Mouse (Mus musculus) MEL (cell line): ENCODE measurements around the gene Gng12. TPM values are rescaled to one million over a fixed set of nuclear protein-coding genes. Genes with fewer than 3 reads are reported as not detected.

Source experiments
- DNase-seq: peaks from one replicate; pipeline ENCODE4 v3.0.0; 2011; ENCODE audit warnings: low read depth, low spot score
- H3K27ac ChIP-seq: 2 replicates; pipeline ENCODE4 v1.5.1; 2012; ENCODE audit warnings: low read depth, mild to moderate bottlenecking, control low read depth, low read length, moderate library complexity; ENCODE audit not compliant: control insufficient read depth
- H3K27me3 ChIP-seq, 2 experiments: fragments of 150-350 bp in 1 of 2; sonication (generic) in 1 of 2; 2 replicates each; pipeline ENCODE4 v1.6.1; 2012; ENCODE audit warnings: low read length in 2 of 2, mild to moderate bottlenecking in 2 of 2, improper control_type of control experiment in 1 of 2, moderate library complexity in 1 of 2; ENCODE audit not compliant: insufficient read depth in 2 of 2, control insufficient read depth in 1 of 2
- H3K36me3 ChIP-seq, 2 experiments: 2 replicates each; pipeline ENCODE4 v1.6.1; 2012 to 2014; ENCODE audit warnings: low read length in 2 of 2, improper control_type of control experiment in 1 of 2, inconsistent platforms in 1 of 2, mild to moderate bottlenecking in 1 of 2; ENCODE audit not compliant: insufficient read depth in 2 of 2, control insufficient read depth in 1 of 2
- H3K4me1 ChIP-seq, 2 experiments: fragments of 150-350 bp in 1 of 2; sonication (generic) in 1 of 2; 2 replicates each; pipeline ENCODE4 v1.6.1; 2012; ENCODE audit warnings: low read length in 2 of 2, improper control_type of control experiment in 1 of 2, mild to moderate bottlenecking in 1 of 2; ENCODE audit not compliant: insufficient read depth in 2 of 2, control insufficient read depth in 1 of 2
- H3K4me3 ChIP-seq, 2 experiments: fragments of 150-350 bp in 1 of 2; sonication (generic) in 1 of 2; 2 replicates each; pipeline ENCODE4 v1.5.1; 2012; ENCODE audit warnings: low read depth in 2 of 2, low read length in 2 of 2, mild to moderate bottlenecking in 2 of 2, moderate library complexity in 2 of 2, control low read depth in 1 of 2, improper control_type of control experiment in 1 of 2; ENCODE audit not compliant: control insufficient read depth in 1 of 2, insufficient read depth in 1 of 2
- H3K79me2 ChIP-seq: 2 replicates; pipeline ENCODE4 v1.6.1; 2012; ENCODE audit warnings: mild to moderate bottlenecking, low read length, moderate library complexity; ENCODE audit not compliant: control insufficient read depth, poor library complexity, insufficient read depth
- H3K9ac ChIP-seq: 2 replicates; pipeline ENCODE4 v1.6.1; 2012; ENCODE audit warnings: low read depth, mild to moderate bottlenecking, control low read depth, low read length, moderate library complexity; ENCODE audit not compliant: control insufficient read depth, poor library complexity, severe bottlenecking
- H3K9me3 ChIP-seq: fragments of 150-350 bp; sonication (generic); replicated peaks from 2 replicates; pipeline ENCODE4 v1.6.1; 2012; ENCODE audit warnings: mild to moderate bottlenecking, low read length, improper control_type of control experiment, moderate library complexity; ENCODE audit not compliant: insufficient read depth
- CHD1 ChIP-seq: IDR thresholded peaks from 2 replicates; pipeline ENCODE4 v1.6.1; 2012; ENCODE audit warnings: low read depth, mild to moderate bottlenecking, inconsistent platforms, low read length, improper control_type of control experiment
- E2F4 ChIP-seq: IDR thresholded peaks from 2 replicates; pipeline ENCODE4 v1.6.1; 2011; ENCODE audit warnings: low read depth, low read length, improper control_type of control experiment, borderline replicate concordance
- ELF1 ChIP-seq: IDR thresholded peaks from 2 replicates; pipeline ENCODE4 v1.6.1; 2014; ENCODE audit warnings: low read depth, mild to moderate bottlenecking, inconsistent platforms, low read length, improper control_type of control experiment, moderate library complexity
- EP300 ChIP-seq, 2 experiments: IDR thresholded peaks; 2 replicates each; pipeline ENCODE4 v1.6.1; 2011; ENCODE audit warnings: improper control_type of control experiment in 2 of 2, low read length in 2 of 2, low read depth in 1 of 2, mild to moderate bottlenecking in 1 of 2
- ETS1 ChIP-seq: IDR thresholded peaks from 2 replicates; pipeline ENCODE4 v1.6.1; 2012; ENCODE audit warnings: low read depth, mild to moderate bottlenecking, inconsistent platforms, low read length, improper control_type of control experiment, moderate library complexity
- GATA1 ChIP-seq: IDR thresholded peaks from 2 replicates; pipeline ENCODE4 v1.6.1; 2011; ENCODE audit warnings: low read depth, low read length, improper control_type of control experiment
- MAX ChIP-seq: IDR thresholded peaks from 2 replicates; pipeline ENCODE4 v1.6.1; 2011; ENCODE audit warnings: low read length, improper control_type of control experiment
- MAZ ChIP-seq: IDR thresholded peaks from 2 replicates; pipeline ENCODE4 v1.6.1; 2012; ENCODE audit warnings: low read depth, mild to moderate bottlenecking, inconsistent platforms, low read length, improper control_type of control experiment
- MEF2A ChIP-seq: IDR thresholded peaks from 2 replicates; pipeline ENCODE4 v1.6.1; 2014; ENCODE audit warnings: low read depth, mild to moderate bottlenecking, inconsistent platforms, low read length, improper control_type of control experiment; ENCODE audit not compliant: poor library complexity, insufficient replicate concordance, severe bottlenecking; ENCODE audit errors: extremely low read depth
- MXI1 ChIP-seq: IDR thresholded peaks from 2 replicates; pipeline ENCODE4 v1.6.1; 2011; ENCODE audit warnings: mild to moderate bottlenecking, low read depth, low read length, improper control_type of control experiment
- MYB ChIP-seq: IDR thresholded peaks from 2 replicates; pipeline ENCODE4 v1.6.1; 2011; ENCODE audit warnings: mild to moderate bottlenecking, low read depth, low read length, improper control_type of control experiment
- MYC ChIP-seq: IDR thresholded peaks from 2 replicates; pipeline ENCODE4 v1.6.1; 2011; ENCODE audit warnings: low read depth, mild to moderate bottlenecking, low read length, improper control_type of control experiment, moderate library complexity
- NELFE ChIP-seq: IDR thresholded peaks from 2 replicates; pipeline ENCODE4 v1.6.1; 2011; ENCODE audit warnings: low read depth, low read length, improper control_type of control experiment
- POLR2AphosphoS2 ChIP-seq: IDR thresholded peaks from 2 replicates; pipeline ENCODE4 v1.6.1; 2011; ENCODE audit warnings: low read length, improper control_type of control experiment
- POLR2AphosphoS5 ChIP-seq: IDR thresholded peaks from 2 replicates; pipeline ENCODE4 v1.6.1; 2012; ENCODE audit warnings: low read depth, borderline replicate concordance, mild to moderate bottlenecking, inconsistent platforms, low read length, moderate library complexity, mixed read lengths
- RAD21 ChIP-seq: IDR thresholded peaks from 2 replicates; pipeline ENCODE4 v1.6.1; 2011; ENCODE audit warnings: mild to moderate bottlenecking, low read depth, low read length, improper control_type of control experiment
- RCOR1 ChIP-seq: IDR thresholded peaks from 2 replicates; pipeline ENCODE4 v1.6.1; 2012; ENCODE audit warnings: low read depth, mild to moderate bottlenecking, inconsistent platforms, low read length, improper control_type of control experiment
- SIN3A ChIP-seq: IDR thresholded peaks from 2 replicates; pipeline ENCODE4 v1.6.1; 2012; ENCODE audit warnings: low read length, improper control_type of control experiment, inconsistent platforms
- SMC3 ChIP-seq: IDR thresholded peaks from 2 replicates; pipeline ENCODE4 v1.6.1; 2011; ENCODE audit warnings: low read depth, low read length, improper control_type of control experiment
- TAL1 ChIP-seq: IDR thresholded peaks from 2 replicates; pipeline ENCODE4 v1.6.1; 2012; ENCODE audit warnings: mild to moderate bottlenecking, inconsistent platforms, low read length, moderate library complexity, mixed read lengths
- TBP ChIP-seq: IDR thresholded peaks from 2 replicates; pipeline ENCODE4 v1.8.0; 2011; ENCODE audit warnings: low read depth, low read length, improper control_type of control experiment
- TCF12 ChIP-seq: IDR thresholded peaks from 2 replicates; pipeline ENCODE4 v1.6.1; 2014; ENCODE audit warnings: low read depth, mild to moderate bottlenecking, inconsistent platforms, low read length, improper control_type of control experiment, moderate library complexity
- USF2 ChIP-seq, 2 experiments: IDR thresholded peaks; 2 replicates each; pipeline ENCODE4 v1.6.1; 2011 to 2012; ENCODE audit warnings: improper control_type of control experiment in 2 of 2, low read length in 2 of 2, borderline replicate concordance in 1 of 2, inconsistent platforms in 1 of 2, low read depth in 1 of 2, mild to moderate bottlenecking in 1 of 2; ENCODE audit not compliant: insufficient read depth in 1 of 2
- ZC3H11A ChIP-seq: IDR thresholded peaks from 2 replicates; pipeline ENCODE4 v1.6.1; 2012; ENCODE audit warnings: low read depth, mild to moderate bottlenecking, inconsistent platforms, low read length, improper control_type of control experiment
- ZMIZ1 ChIP-seq: IDR thresholded peaks from 2 replicates; pipeline ENCODE4 v1.6.1; 2012; ENCODE audit warnings: low read depth, mild to moderate bottlenecking, inconsistent platforms, low read length, improper control_type of control experiment, moderate library complexity
- ZNF384 ChIP-seq: IDR thresholded peaks from 2 replicates; pipeline ENCODE4 v1.6.1; 2012; ENCODE audit warnings: low read depth, mild to moderate bottlenecking, inconsistent platforms, low read length, improper control_type of control experiment
- polyA plus RNA-seq, 2 experiments: library from polyadenylated mRNA; stranded (reverse) in 1 of 2; unstranded in 1 of 2; fragments of >175 nt in 1 of 2; fragments of >200 nt in 1 of 2; gene quantifications; 2 replicates each; pipeline versions ENCODE4 v1.2.1 to v1.2.4; 2012; ENCODE audit warnings: low replicate concordance in 2 of 2, low read depth in 1 of 2; ENCODE audit not compliant: insufficient read length in 2 of 2, insufficient read depth in 1 of 2, missing spikeins in 1 of 2
- total RNA-seq: library from RNA; depleted of rRNA; stranded (reverse); fragments of 300-350 nt; gene quantifications from 2 replicates; pipeline ENCODE4 v1.2.3, GENCODE M21; 2012

Gene Gng12
- total and polyA plus RNA-seq, 3 experiments, result 16.8 to 44.0 TPM; not detected in 1

- Histone ChIP-seq H3K79me2 (peaks cover 6% of the 10 kb centered on the region), H3K4me3 (no peak overlapping the region), H3K4me1 (peaks cover 31 to 58% of the 10 kb centered on the region in 2 experiments), H3K27me3 (no peaks in the 10 kb centered on the region), H3K27ac (no peak overlapping the region), H3K9ac (no peak overlapping the region), H3K9me3 (no peaks in the 10 kb centered on the region), H3K36me3 (peaks cover 0 to 66% of the 10 kb centered on the region in 2 experiments; a peak in 2 of 4 replicates)
- DNase-seq, result no peak
- TF ChIP-seq TCF12, result no peak
- TF ChIP-seq E2F4, result no peak
Observed at GRCm38 (mm10) chr6:66945004-66945356, 48.8 kb downstream of the Gng12 start.

- Histone ChIP-seq H3K27ac (peak overlapping the region; percentile 2; the same call in 1 of the 2 replicates), H3K36me3 (peaks cover 0 to 65% of the 10 kb centered on the region in 2 experiments; a peak in 2 of 4 replicates), H3K4me3 (no peak overlapping the region), H3K9ac (no peak overlapping the region), H3K4me1 (peaks cover 35 to 56% of the 10 kb centered on the region in 2 experiments), H3K9me3 (no peaks in the 10 kb centered on the region)
- peak; percentile 41 for DNase-seq
- TF ChIP-seq ZNF384 (no peak), ETS1 (0 out of 2 replicates have a peak, but pooled peaks have one; percentile 48), CHD1 (no peak), ELF1 (peak; percentile 39), RCOR1 (0 out of 2 replicates have a peak, but pooled peaks have one; percentile 46), SIN3A (peak; percentile 23; the same call in 1 of the 2 replicates), EP300 (IDR thresholded peaks at IDR 0.05; ENCODE audit: low read depth in 1 of 2, low read length in 2 of 2) (peak in 1 of 2 experiments; percentile 54; a peak in 2 of 4 replicates), MXI1 (0 out of 2 replicates have a peak, but pooled peaks have one; percentile 20), GATA1 (peak; percentile 80)
- TF ChIP-seq, all 39 proteins: peak for 7
- Histone ChIP-seq H3K27me3 (no peaks in the 10 kb centered on the region), H3K79me2 (peaks cover 2% of the 10 kb centered on the region)
Observed at GRCm38 (mm10) chr6:66948111-66948510, 51.9 kb downstream of the Gng12 start.

- Histone ChIP-seq H3K36me3 (peaks cover 0 to 65% of the 10 kb centered on the region in 2 experiments; a peak in 2 of 4 replicates), H3K9me3 (no peaks in the 10 kb centered on the region), H3K4me1 (peaks cover 37 to 58% of the 10 kb centered on the region in 2 experiments), H3K4me3 (no peak overlapping the region), H3K9ac (no peak overlapping the region), H3K27ac (peak overlapping the region; percentile 8; the same call in 1 of the 2 replicates), H3K79me2 (peaks cover 2% of the 10 kb centered on the region), H3K27me3 (no peaks in the 10 kb centered on the region)
- peak; percentile 43 for DNase-seq
- TF ChIP-seq MYB (peak; percentile 46; the same call in 1 of the 2 replicates), ZMIZ1 (no peak), MAZ (no peak), SIN3A (0 out of 2 replicates have a peak, but pooled peaks have one; percentile 47), RAD21 (no peak), GATA1 (peak; percentile 78), MEF2A (no peak), MAX (peak; percentile 34; the same call in 1 of the 2 replicates), ZC3H11A (no peak), TAL1 (no peak), SMC3 (no peak), POLR2AphosphoS5 (no peak), NELFE (no peak), USF2 (IDR thresholded peaks at IDR 0.05; ENCODE audit: borderline replicate concordance in 1 of 2, insufficient read depth in 1 of 2, low read depth in 1 of 2, low read length in 2 of 2) (no peak), TBP (no peak), ELF1 (no peak), POLR2AphosphoS2 (no peak), MYC (no peak), CHD1 (no peak)
Observed at GRCm38 (mm10) chr6:66948848-66949247, 52.7 kb downstream of the Gng12 start.
